Mouse (Mus musculus): ENCODE measurements around the gene Wdtc1.
A peak's percentile ranks its signal among the peaks of the same experiment; 100 is the strongest.

Wdtc1 gene

GRCm38 (mm10) chr4:133353367-133354365 lies at the start of gene Wdtc1:
Wdtc1 (minus strand) TSS chr4:133353481.
- no peak for DNase-seq

DNA sequence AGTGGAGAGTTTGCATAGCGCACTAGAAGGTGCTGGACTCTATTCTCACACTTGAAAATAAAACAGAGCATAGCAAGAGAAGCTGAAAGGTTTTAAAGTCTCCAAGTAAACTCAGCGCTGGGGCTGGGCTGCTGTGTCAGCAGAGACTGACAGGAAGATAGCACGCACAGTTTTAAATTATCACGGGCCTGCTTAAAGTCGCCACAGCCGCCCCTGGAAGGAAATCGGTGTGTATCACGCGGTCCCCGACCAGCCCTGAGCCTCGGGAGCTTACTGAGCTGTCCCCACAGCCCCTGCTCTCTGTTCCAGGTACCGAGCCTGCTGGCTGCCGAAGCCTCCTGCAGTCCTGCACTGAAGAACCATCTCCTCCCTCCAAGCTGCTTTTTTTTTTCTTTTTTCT lies 48.7 kb upstream of the Wdtc1 start:
- no peak for DNase-seq

GRCm38 (mm10) chr4:133400098-133400497 lies 46.8 kb upstream of the Wdtc1 start:
- no peak for DNase-seq

GRCm38 (mm10) chr4:133399509-133399908 lies 46.2 kb upstream of the Wdtc1 start:
- DNase-seq: no peak

- no peak for DNase-seq
Measured at GRCm38 (mm10) chr4:133398619-133399018, 45.3 kb upstream of the Wdtc1 start.

- no peak for DNase-seq
Measured at GRCm38 (mm10) chr4:133397961-133398360, 44.7 kb upstream of the Wdtc1 start.

DNA sequence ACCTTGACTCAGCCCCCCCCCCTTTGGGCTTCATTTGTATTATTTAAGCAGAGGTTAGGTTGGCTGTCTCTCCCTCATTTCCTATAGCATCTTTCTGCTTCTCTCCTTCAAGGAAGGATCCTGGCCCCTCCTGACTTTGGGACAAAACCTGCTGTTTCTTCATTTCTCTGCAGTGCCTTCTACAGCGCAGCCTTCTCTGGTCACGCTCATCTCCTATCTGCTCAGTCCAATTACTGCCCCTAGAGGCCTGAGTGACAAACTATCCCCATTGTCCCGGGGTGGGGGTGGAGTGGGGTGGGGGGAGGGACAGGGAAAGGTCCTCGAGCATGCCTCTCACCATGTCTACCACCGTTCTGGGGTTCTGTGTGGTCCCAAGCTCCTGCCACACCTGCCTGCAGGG lies 44.0 kb upstream of the Wdtc1 start:
- no peak for DNase-seq

GRCm38 (mm10) chr4:133396079-133396478 lies 42.8 kb upstream of the Wdtc1 start:
- DNase-seq: no peak

- DNase-seq: no peak
Measured at GRCm38 (mm10) chr4:133394981-133395573, 41.8 kb upstream of the Wdtc1 start.

- no peak for DNase-seq
Measured at GRCm38 (mm10) chr4:133391185-133392040, 38.1 kb upstream of the Wdtc1 start.

DNA sequence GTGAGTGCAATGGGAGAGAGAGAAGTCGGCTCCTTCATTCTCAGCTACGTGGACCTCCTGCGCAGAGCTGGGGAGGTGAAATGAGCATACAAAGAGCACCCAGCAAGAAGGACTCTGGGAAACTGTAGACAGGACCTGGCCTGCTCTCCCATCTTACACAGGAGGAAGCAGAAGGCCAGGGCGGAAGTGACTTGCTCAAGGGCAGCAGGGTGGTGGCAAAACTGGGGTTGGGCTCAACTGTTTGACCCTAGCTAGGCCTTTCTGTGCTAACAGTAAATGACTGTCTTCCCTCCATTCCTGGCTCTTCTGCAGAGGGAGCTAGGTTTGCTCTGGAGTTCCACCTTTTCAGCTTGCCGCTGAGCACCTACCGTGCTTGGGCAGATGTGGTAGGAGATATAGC lies 37.3 kb upstream of the Wdtc1 start:
- no peak for DNase-seq

GRCm38 (mm10) chr4:133390042-133390441 lies 36.8 kb upstream of the Wdtc1 start:
- DNase-seq: no peak

DNA sequence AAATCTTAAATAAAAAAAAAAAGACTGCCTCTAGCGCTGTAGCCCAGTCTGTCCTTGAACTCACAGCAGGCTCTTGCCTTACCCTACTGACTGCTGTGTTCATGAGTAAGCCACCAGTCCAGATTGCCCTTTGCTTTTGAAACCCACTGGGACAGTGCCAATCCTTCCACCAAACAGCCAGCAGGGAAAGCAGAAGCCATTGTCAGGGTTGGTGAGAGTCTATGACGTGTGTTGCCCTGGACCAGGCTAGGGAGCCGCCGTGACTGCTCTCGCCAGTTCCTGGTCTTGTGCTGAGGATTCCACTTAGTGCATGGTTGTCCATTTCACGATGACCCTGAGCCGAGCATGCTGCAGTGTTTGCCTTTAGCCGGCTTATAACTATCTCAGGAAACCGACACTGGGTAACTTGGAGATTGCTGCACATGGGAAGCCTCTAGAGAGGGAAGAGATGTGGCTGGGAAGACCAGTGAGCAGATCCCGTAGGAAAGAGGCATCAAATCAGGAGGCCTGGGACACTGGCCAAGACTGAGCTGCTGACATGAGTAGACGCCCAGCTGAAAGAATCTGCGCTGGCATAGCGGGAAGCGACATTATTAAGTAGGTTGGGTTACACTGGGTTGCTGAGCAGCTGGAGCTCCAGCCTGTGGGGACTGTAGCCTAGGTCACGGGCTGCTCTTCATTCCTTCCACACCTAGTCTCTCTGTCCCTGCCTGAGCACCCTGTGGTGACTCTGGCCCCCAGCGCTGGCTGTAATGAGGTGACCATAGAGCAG lies 35.7 kb upstream of the Wdtc1 start:
- DNase-seq: peak; percentile 65

DNA sequence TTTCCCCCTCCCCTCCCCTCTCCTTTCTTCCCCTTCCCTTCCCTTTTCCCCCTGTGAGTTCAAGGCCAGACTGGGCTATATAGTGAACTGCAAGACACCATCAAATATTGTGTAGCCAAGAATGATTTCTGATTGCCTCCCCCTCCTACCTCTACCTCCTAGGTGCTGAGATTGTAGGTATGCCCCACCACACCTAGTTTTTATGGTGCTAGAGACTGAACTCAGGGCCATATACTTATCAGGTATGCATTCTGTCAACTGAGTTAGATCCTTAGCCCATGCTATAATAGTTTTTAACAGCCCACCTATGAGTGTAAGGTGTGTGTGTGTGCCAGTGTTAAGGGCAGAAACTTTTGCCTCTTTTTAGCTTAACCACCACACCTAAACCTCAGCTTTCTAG lies 33.8 kb upstream of the Wdtc1 start:
- no peak for DNase-seq

GRCm38 (mm10) chr4:133386061-133386797 lies 32.9 kb upstream of the Wdtc1 start:
- no peak for DNase-seq

GRCm38 (mm10) chr4:133381141-133381540 lies 27.9 kb upstream of the Wdtc1 start:
- no peak for DNase-seq

GRCm38 (mm10) chr4:133380532-133380931 lies 27.3 kb upstream of the Wdtc1 start:
- DNase-seq: no peak

DNA sequence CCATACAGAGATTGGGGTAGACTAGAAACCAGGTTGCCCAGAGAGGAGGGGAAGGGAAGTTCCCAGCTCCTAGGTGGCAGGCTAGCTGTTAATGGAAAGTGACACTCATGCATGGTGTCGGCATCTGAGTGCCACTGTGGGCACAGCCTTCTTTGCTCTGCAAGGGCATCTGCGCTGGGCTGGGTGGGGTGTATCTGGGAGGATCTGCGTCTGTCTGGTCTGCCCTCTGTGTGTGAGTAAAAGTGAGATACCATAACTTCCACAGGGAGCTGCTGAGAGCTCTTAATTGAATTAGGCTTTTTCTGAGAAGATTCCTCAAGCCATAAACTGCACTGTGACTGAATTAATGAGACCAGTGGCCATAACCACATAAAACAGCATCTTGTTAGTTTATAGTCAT lies 26.6 kb upstream of the Wdtc1 start:
- DNase-seq: no peak

- no peak for DNase-seq
Measured at GRCm38 (mm10) chr4:133379046-133379347, 25.7 kb upstream of the Wdtc1 start.

DNA sequence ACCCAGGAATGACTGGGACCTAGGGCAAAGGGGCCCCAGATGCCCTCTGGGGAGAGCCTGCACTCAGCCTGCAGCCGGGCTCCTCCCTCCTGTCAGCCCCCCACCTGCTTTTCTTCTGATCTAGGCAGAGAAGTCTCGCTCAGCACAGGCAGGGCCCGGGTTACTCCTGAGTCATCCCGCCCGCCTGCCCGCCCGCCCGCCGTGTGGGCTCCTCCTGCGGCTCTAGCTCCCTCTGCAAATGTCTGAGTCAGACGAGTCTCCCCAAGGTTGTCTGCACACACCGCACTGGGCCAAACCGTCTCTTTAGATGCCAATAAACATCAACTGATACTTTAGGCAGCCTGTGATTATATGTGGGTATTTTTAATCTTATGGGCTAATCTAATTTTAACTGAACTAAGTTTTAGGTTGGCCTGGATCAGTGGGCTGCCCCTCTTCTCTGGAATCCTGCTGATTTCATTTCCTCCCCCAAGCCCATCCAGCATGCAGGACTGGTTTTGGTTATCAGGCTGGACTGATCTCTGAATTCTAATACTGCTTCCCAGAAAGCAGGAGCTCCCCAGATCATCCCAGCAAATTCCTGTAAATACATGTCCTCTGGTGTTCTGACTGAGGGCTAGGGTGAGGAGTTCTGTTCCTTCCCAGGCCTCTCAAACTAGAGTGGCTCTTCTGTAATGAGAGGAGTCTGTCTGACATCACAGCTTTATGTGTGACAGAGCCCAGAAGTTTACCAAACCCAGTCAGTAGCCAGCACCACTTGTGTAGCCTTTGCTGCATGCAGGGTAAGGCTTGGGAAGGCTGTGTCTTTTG lies 25.2 kb upstream of the Wdtc1 start:
- DNase-seq: no peak
